Mouse (Mus musculus): ENCODE measurements around the gene Pnma1. TPM values are rescaled to one million over a fixed set of nuclear protein-coding genes. Genes with fewer than 3 reads are reported as not detected.
"Not testable (repeated sequence)": the region's sequence is repeated elsewhere in the genome, so short reads cannot be mapped to it uniquely, and the experiment has no call there.

Pnma1 gene
- polyA plus RNA-seq, 1 experiment, result not detected

DNA sequence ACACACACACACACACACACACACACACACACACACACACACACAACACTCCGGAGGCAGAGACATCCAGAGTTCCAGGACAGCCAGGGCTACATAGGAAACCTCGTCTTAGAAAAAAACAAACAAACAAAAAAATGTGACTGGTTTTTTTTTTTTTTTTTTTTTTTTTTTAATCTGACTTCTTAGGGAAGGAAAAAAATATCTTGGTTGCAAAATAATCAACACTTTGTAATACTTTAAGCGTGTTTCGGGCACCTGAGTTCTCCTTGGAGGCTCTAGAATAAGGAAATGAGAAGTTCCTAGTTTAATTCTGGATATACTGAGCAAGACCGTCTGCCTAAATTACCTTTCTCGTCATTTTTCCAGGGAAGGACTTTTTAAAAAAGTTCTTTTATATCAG, 34.6 kb downstream of the Pnma1 start:
- H3K4me3 ChIP-seq (ENCODE audit: low read depth, low read length), result no peak overlapping the region
- H3K36me3 ChIP-seq (ENCODE audit: control insufficient read depth, insufficient read depth, low read length, poor library complexity, severe bottlenecking), result no peaks in the 10 kb centered on the region
- H3K9me3 ChIP-seq (replicated peaks; ENCODE audit: control insufficient read depth, insufficient read depth, low read length, poor library complexity, severe bottlenecking), result no peaks in the 10 kb centered on the region
- H3K27me3 ChIP-seq (ENCODE audit: control insufficient read depth, insufficient read depth, low read length, poor library complexity, severe bottlenecking), result no peaks in the 10 kb centered on the region
- H3K4me1 ChIP-seq (ENCODE audit: control insufficient read depth, insufficient read depth, low read length), result no peaks in the 10 kb centered on the region
- no peak overlapping the region for H3K27ac ChIP-seq (ENCODE audit: insufficient read depth, low read length)
- peak overlapping the region; percentile 73; the same call in 1 of the 2 replicates for H3K9ac ChIP-seq (ENCODE audit: low read depth, poor library complexity, severe bottlenecking)
- TF ChIP-seq EP300 (IDR thresholded peaks at IDR 0.05; ENCODE audit: insufficient read depth, low read depth, low read length) (no peak), CTCF (IDR thresholded peaks at IDR 0.05; ENCODE audit: low read depth, low read length) (no peak), POLR2A (IDR thresholded peaks at IDR 0.05; ENCODE audit: insufficient read depth, low read length) (no peak)

DNA sequence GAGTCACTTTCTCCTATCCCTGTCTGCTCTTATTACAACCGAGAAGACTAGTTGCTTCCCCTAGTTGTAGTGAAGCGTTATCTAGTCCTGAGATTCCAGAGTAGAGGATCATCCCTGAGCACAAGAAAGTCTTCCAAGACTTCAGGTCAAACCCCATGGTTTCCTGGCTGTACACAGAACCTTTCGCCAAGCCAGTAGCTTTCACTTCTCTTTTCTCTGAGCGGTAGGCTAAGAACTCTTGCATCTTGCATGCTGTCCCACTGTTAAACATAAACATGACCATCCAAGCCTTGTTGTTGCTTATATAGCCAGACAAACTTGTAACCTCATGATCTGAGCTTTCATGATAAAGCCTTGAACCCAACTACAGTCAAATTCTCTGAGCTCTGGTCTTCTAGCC, 37.5 kb downstream of the Pnma1 start:
- Histone ChIP-seq H3K9me3 (replicated peaks; ENCODE audit: control insufficient read depth, insufficient read depth, low read length, poor library complexity, severe bottlenecking) (no peaks in the 10 kb centered on the region), H3K27ac (ENCODE audit: insufficient read depth, low read length) (no peak overlapping the region), H3K27me3 (ENCODE audit: control insufficient read depth, insufficient read depth, low read length, poor library complexity, severe bottlenecking) (no peaks in the 10 kb centered on the region), H3K36me3 (ENCODE audit: control insufficient read depth, insufficient read depth, low read length, poor library complexity, severe bottlenecking) (no peaks in the 10 kb centered on the region), H3K4me1 (ENCODE audit: control insufficient read depth, insufficient read depth, low read length) (no peaks in the 10 kb centered on the region), H3K9ac (ENCODE audit: low read depth, poor library complexity, severe bottlenecking) (no peak overlapping the region), H3K4me3 (ENCODE audit: low read depth, low read length) (no peak overlapping the region)
- TF ChIP-seq CTCF (IDR thresholded peaks at IDR 0.05; ENCODE audit: low read depth, low read length), result no peak
- TF ChIP-seq POLR2A (IDR thresholded peaks at IDR 0.05; ENCODE audit: insufficient read depth, low read length), result no peak
- TF ChIP-seq EP300 (IDR thresholded peaks at IDR 0.05; ENCODE audit: insufficient read depth, low read depth, low read length), result no peak

- H3K27me3 ChIP-seq (ENCODE audit: control insufficient read depth, insufficient read depth, low read length, poor library complexity, severe bottlenecking), result no peaks in the 10 kb centered on the region
- no peaks in the 10 kb centered on the region for H3K4me1 ChIP-seq (ENCODE audit: control insufficient read depth, insufficient read depth, low read length)
- no peaks in the 10 kb centered on the region for H3K9me3 ChIP-seq (replicated peaks; ENCODE audit: control insufficient read depth, insufficient read depth, low read length, poor library complexity, severe bottlenecking)
- no peak overlapping the region for H3K4me3 ChIP-seq (ENCODE audit: low read depth, low read length)
- H3K27ac ChIP-seq (ENCODE audit: insufficient read depth, low read length), result no peak overlapping the region
- no peaks in the 10 kb centered on the region for H3K36me3 ChIP-seq (ENCODE audit: control insufficient read depth, insufficient read depth, low read length, poor library complexity, severe bottlenecking)
- no peak for TF ChIP-seq EP300 (IDR thresholded peaks at IDR 0.05; ENCODE audit: insufficient read depth, low read depth, low read length)
- TF ChIP-seq POLR2A (IDR thresholded peaks at IDR 0.05; ENCODE audit: insufficient read depth, low read length), result no peak
- TF ChIP-seq CTCF (IDR thresholded peaks at IDR 0.05; ENCODE audit: low read depth, low read length), result no peak
- H3K9ac ChIP-seq (ENCODE audit: low read depth, poor library complexity, severe bottlenecking), result no peak overlapping the region
These were observed 38.4 kb downstream of the Pnma1 start for GRCm38 (mm10) chr12:84109924-84110323.

- Histone ChIP-seq H3K4me1 (ENCODE audit: control insufficient read depth, insufficient read depth, low read length) (no peaks in the 10 kb centered on the region), H3K4me3 (ENCODE audit: low read depth, low read length) (no peak overlapping the region), H3K27me3 (ENCODE audit: control insufficient read depth, insufficient read depth, low read length, poor library complexity, severe bottlenecking) (no peaks in the 10 kb centered on the region), H3K9ac (ENCODE audit: low read depth, poor library complexity, severe bottlenecking) (no peak overlapping the region), H3K9me3 (replicated peaks; ENCODE audit: control insufficient read depth, insufficient read depth, low read length, poor library complexity, severe bottlenecking) (no peaks in the 10 kb centered on the region), H3K36me3 (ENCODE audit: control insufficient read depth, insufficient read depth, low read length, poor library complexity, severe bottlenecking) (no peaks in the 10 kb centered on the region), H3K27ac (ENCODE audit: insufficient read depth, low read length) (no peak overlapping the region)
- no peak for TF ChIP-seq EP300 (IDR thresholded peaks at IDR 0.05; ENCODE audit: insufficient read depth, low read depth, low read length)
- TF ChIP-seq POLR2A (IDR thresholded peaks at IDR 0.05; ENCODE audit: insufficient read depth, low read length), result no peak
- TF ChIP-seq CTCF (IDR thresholded peaks at IDR 0.05; ENCODE audit: low read depth, low read length), result no peak
These were observed 40.6 kb downstream of the Pnma1 start for GRCm38 (mm10) chr12:84107692-84108091.

DNA sequence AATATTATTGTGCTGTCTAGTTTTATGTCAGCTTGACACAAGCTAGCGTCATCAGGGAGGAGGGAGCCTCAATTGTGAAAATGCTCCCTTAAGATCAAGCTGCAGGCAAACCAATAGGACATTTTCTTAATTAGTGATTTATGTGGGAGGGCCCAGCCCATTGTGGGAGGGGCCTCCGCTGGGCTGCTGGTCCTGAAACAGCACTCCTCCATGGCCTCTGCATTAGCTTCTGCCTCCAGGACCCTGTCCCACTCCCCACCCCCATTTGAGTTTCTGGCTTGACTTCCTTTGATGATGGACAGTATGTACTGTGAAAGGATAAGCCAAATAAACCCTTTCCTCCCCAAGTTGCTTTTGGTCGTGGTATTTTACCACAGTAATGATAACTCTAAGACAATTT, 41.3 kb downstream of the Pnma1 start:
- no peak for TF ChIP-seq POLR2A (IDR thresholded peaks at IDR 0.05; ENCODE audit: insufficient read depth, low read length)
- TF ChIP-seq CTCF (IDR thresholded peaks at IDR 0.05; ENCODE audit: low read depth, low read length), result no peak
- TF ChIP-seq EP300 (IDR thresholded peaks at IDR 0.05; ENCODE audit: insufficient read depth, low read depth, low read length), result no peak
- Histone ChIP-seq H3K27me3 (ENCODE audit: control insufficient read depth, insufficient read depth, low read length, poor library complexity, severe bottlenecking) (no peaks in the 10 kb centered on the region), H3K9me3 (replicated peaks; ENCODE audit: control insufficient read depth, insufficient read depth, low read length, poor library complexity, severe bottlenecking) (no peaks in the 10 kb centered on the region), H3K36me3 (ENCODE audit: control insufficient read depth, insufficient read depth, low read length, poor library complexity, severe bottlenecking) (no peaks in the 10 kb centered on the region), H3K4me1 (ENCODE audit: control insufficient read depth, insufficient read depth, low read length) (no peaks in the 10 kb centered on the region), H3K27ac (ENCODE audit: insufficient read depth, low read length) (no peak overlapping the region), H3K4me3 (ENCODE audit: low read depth, low read length) (no peak overlapping the region), H3K9ac (ENCODE audit: low read depth, poor library complexity, severe bottlenecking) (no peak overlapping the region)

- Histone ChIP-seq H3K9me3 (replicated peaks; ENCODE audit: control insufficient read depth, insufficient read depth, low read length, poor library complexity, severe bottlenecking) (no peaks in the 10 kb centered on the region), H3K9ac (ENCODE audit: low read depth, poor library complexity, severe bottlenecking) (0 out of 2 replicates have a peak overlapping the region, but pooled peaks have one; percentile 38), H3K4me1 (ENCODE audit: control insufficient read depth, insufficient read depth, low read length) (no peaks in the 10 kb centered on the region), H3K36me3 (ENCODE audit: control insufficient read depth, insufficient read depth, low read length, poor library complexity, severe bottlenecking) (no peaks in the 10 kb centered on the region), H3K4me3 (ENCODE audit: low read depth, low read length) (peak overlapping the region; percentile 62), H3K27ac (ENCODE audit: insufficient read depth, low read length) (no peak overlapping the region), H3K27me3 (ENCODE audit: control insufficient read depth, insufficient read depth, low read length, poor library complexity, severe bottlenecking) (no peaks in the 10 kb centered on the region; the same call in 1 of the 2 replicates)
- TF ChIP-seq CTCF (IDR thresholded peaks at IDR 0.05; ENCODE audit: low read depth, low read length) (no peak), POLR2A (IDR thresholded peaks at IDR 0.05; ENCODE audit: insufficient read depth, low read length) (no peak), EP300 (IDR thresholded peaks at IDR 0.05; ENCODE audit: insufficient read depth, low read depth, low read length) (no peak)
These were observed 46.8 kb downstream of the Pnma1 start for GRCm38 (mm10) chr12:84101493-84101845.

DNA sequence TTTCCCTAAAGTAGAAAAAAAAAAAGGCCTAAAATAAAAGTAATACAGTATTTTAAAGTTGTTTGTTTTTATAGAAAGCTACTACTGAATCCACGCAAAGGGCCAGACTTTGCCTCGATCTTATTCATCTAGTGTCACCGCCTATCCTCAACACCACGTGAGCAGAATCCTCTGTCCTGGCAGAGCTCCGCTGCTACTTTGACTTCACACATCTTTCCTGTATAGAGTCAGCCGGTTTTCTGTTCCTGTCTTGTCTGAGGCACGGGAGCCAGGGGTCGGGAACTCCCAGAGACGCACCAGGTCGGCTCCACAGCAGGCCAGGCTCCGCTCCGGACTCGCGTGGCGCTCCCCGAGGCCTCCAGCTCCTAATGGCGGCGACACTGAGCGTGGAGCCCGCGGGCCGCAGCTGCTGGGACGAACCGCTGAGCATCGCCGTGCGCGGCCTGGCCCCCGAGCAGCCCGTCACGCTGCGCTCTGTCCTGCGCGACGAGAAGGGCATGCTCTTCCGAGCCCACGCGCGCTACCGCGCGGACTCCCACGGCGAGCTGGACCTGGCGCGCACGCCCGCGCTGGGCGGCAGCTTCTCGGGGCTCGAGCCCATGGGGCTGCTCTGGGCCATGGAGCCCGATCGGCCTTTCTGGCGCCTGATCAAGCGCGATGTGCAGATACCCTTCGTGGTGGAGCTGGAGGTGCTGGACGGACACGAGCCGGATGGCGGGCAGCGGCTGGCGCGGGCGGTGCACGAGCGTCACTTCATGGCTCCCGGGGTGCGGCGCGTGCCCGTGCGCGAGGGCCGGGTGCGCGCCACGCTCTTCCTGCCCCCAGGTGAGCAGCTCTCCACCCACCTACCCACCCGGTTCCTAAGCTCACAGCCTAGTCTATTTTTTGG, 47.4 kb downstream of the Pnma1 start, which contains the start of gene Acot6:
TSS of gene Acot6 (plus strand) at position 51 of the 889 bp plus-strand sequence.
- H3K4me1 ChIP-seq (ENCODE audit: control insufficient read depth, insufficient read depth, low read length); H3K9me3 ChIP-seq (replicated peaks; ENCODE audit: control insufficient read depth, insufficient read depth, low read length, poor library complexity, severe bottlenecking); H3K36me3 ChIP-seq (ENCODE audit: control insufficient read depth, insufficient read depth, low read length, poor library complexity, severe bottlenecking); H3K27ac ChIP-seq (ENCODE audit: insufficient read depth, low read length); H3K27me3 ChIP-seq (ENCODE audit: control insufficient read depth, insufficient read depth, low read length, poor library complexity, severe bottlenecking): not testable (repeated sequence)
- peak within 1 kb of the TSS; percentile 38 for H3K9ac ChIP-seq (ENCODE audit: low read depth, poor library complexity, severe bottlenecking)
- H3K4me3 ChIP-seq (ENCODE audit: low read depth, low read length), result peak within 1 kb of the TSS; percentile 62
